Mouse (Mus musculus): Measurements from ENCODE around the gene Hist1h3h. TPM values are rescaled to one million over a fixed set of nuclear protein-coding genes. Genes with fewer than 3 reads are reported as not detected.
A peak's percentile ranks its signal among the peaks of the same experiment; 100 is the strongest.
"Not testable (repeated sequence)": the region's sequence is repeated elsewhere in the genome, so short reads cannot be mapped to it uniquely, and the experiment has no call there.

Hist1h3h gene
- polyA plus RNA-seq, 1 experiment from 2014 or later: 21.3 TPM

GRCm38 (mm10) chr13:21734010-21734905 lies 16.8 kb downstream of the Hist1h3h start:
- peak; percentile 72; the same call in 1 of the 2 replicates for ATAC-seq (ENCODE audit: insufficient number of reproducible peaks, insufficient read depth, low FRiP score, low TSS enrichment, low read depth)
- Histone ChIP-seq H3K27me3 (no peaks in the 10 kb centered on the region), H3K9ac (peak overlapping the region; percentile 80), H3K4me2 (peak overlapping the region; percentile 66), H3K27ac (peak overlapping the region; percentile 99), H3K9me3 (no peaks in the 10 kb centered on the region), H3K36me3 (no peaks in the 10 kb centered on the region), H3K4me3 (peak overlapping the region; percentile 53), H3K4me1 (peaks cover 12% of the 10 kb centered on the region)
- WGBS: under 1% methylated on average over 21 of the region's 21 CpGs

GRCm38 (mm10) chr13:21734906-21735767 lies 17.7 kb downstream of the Hist1h3h start, which contains the start of gene Hist1h4j:
Hist1h4j (plus strand) TSS chr13:21735064.
- under 1% methylated on average over 39 of the region's 56 CpGs for WGBS
- H3K36me3 ChIP-seq: not testable (repeated sequence)

GRCm38 (mm10) chr13:21745006-21745405 lies 27.5 kb downstream of the Hist1h3h start:
- Histone ChIP-seq H3K27ac (no peak overlapping the region), H3K36me3 (no peaks in the 10 kb centered on the region), H3K27me3 (no peaks in the 10 kb centered on the region), H3K4me1 (peaks cover 8% of the 10 kb centered on the region; the same call in 1 of the 2 replicates), H3K9me3 (no peaks in the 10 kb centered on the region), H3K4me2 (no peak overlapping the region), H3K9ac (no peak overlapping the region), H3K4me3 (no peak overlapping the region)
- 87% methylated on average over 1 of the region's 1 CpGs for WGBS
- no peak for ATAC-seq (ENCODE audit: insufficient number of reproducible peaks, insufficient read depth, low FRiP score, low TSS enrichment, low read depth)

More at GRCm38 (mm10) chr13:21734906-21735767, 17.7 kb downstream of the Hist1h3h start, which contains the start of gene Hist1h4j:
- peak within 1 kb of the TSS; percentile 99 for H3K27ac ChIP-seq
- H3K27me3 ChIP-seq, H3K9me3 ChIP-seq: not testable (repeated sequence)
- H3K4me3 ChIP-seq: peak within 1 kb of the TSS; percentile 53
- ATAC-seq (ENCODE audit: insufficient number of reproducible peaks, insufficient read depth, low FRiP score, low TSS enrichment, low read depth): peak; percentile 90
- H3K4me1 ChIP-seq: peaks cover 12% of the 10 kb centered on the region
- peak within 1 kb of the TSS; percentile 66 for H3K4me2 ChIP-seq
- peak within 1 kb of the TSS; percentile 80 for H3K9ac ChIP-seq

GRCm38 (mm10) chr13:21749387-21750158 lies 32.1 kb downstream of the Hist1h3h start:
- Histone ChIP-seq H3K9ac (peak overlapping the region; percentile 79), H3K4me3 (peak overlapping the region; percentile 58), H3K27me3 (no peaks in the 10 kb centered on the region), H3K27ac (peak overlapping the region; percentile 98), H3K4me1 (peaks cover 18% of the 10 kb centered on the region), H3K9me3 (no peaks in the 10 kb centered on the region), H3K4me2 (peak overlapping the region; percentile 84), H3K36me3 (no peaks in the 10 kb centered on the region)
- 5% methylated on average over 5 of the region's 5 CpGs for WGBS
- no peak for ATAC-seq (ENCODE audit: insufficient number of reproducible peaks, insufficient read depth, low FRiP score, low TSS enrichment, low read depth)

GRCm38 (mm10) chr13:21750159-21751017 lies 32.9 kb downstream of the Hist1h3h start, which contains the start of gene Hist1h4k:
Hist1h4k (minus strand) TSS chr13:21750505.
- Histone ChIP-seq H3K4me1 (peaks cover 18% of the 10 kb centered on the region), H3K9ac (peak within 1 kb of the TSS; percentile 79), H3K27ac (peak within 1 kb of the TSS; percentile 98), H3K4me3 (peak within 1 kb of the TSS; percentile 58), H3K4me2 (peak within 1 kb of the TSS; percentile 84)
- WGBS: under 1% methylated on average over 49 of the region's 56 CpGs
- peak; percentile 85 for ATAC-seq (ENCODE audit: insufficient number of reproducible peaks, insufficient read depth, low FRiP score, low TSS enrichment, low read depth)
- H3K36me3 ChIP-seq, H3K27me3 ChIP-seq, H3K9me3 ChIP-seq: not testable (repeated sequence)

GRCm38 (mm10) chr13:21751417-21751816 lies 34.0 kb downstream of the Hist1h3h start:
- peak overlapping the region; percentile 95; the same call in 1 of the 2 replicates for H3K27ac ChIP-seq

GRCm38 (mm10) chr13:21751827-21752226 lies 34.4 kb downstream of the Hist1h3h start:
- Histone ChIP-seq H3K27ac (peak overlapping the region; percentile 95), H3K9me3 (no peaks in the 10 kb centered on the region), H3K27me3 (no peaks in the 10 kb centered on the region), H3K9ac (peak overlapping the region; percentile 55; the same call in 1 of the 2 replicates), H3K4me1 (peaks cover 18% of the 10 kb centered on the region), H3K36me3 (no peaks in the 10 kb centered on the region), H3K4me2 (peak overlapping the region; percentile 77; the same call in 1 of the 2 replicates), H3K4me3 (no peak overlapping the region)
- 77% methylated on average over 3 of the region's 3 CpGs for WGBS
- no peak for ATAC-seq (ENCODE audit: insufficient number of reproducible peaks, insufficient read depth, low FRiP score, low TSS enrichment, low read depth)

More at GRCm38 (mm10) chr13:21751417-21751816, 34.0 kb downstream of the Hist1h3h start:
- Histone ChIP-seq H3K4me2 (no peak overlapping the region), H3K27me3 (no peaks in the 10 kb centered on the region), H3K9me3 (no peaks in the 10 kb centered on the region), H3K9ac (no peak overlapping the region), H3K36me3 (no peaks in the 10 kb centered on the region), H3K4me1 (peaks cover 18% of the 10 kb centered on the region), H3K4me3 (no peak overlapping the region)
- no peak for ATAC-seq (ENCODE audit: insufficient number of reproducible peaks, insufficient read depth, low FRiP score, low TSS enrichment, low read depth)

- no peak for ATAC-seq (ENCODE audit: insufficient number of reproducible peaks, insufficient read depth, low FRiP score, low TSS enrichment, low read depth)
- peaks cover 16% of the 10 kb centered on the region for H3K4me1 ChIP-seq
- no peaks in the 10 kb centered on the region for H3K9me3 ChIP-seq
- H3K36me3 ChIP-seq: no peaks in the 10 kb centered on the region
- peak overlapping the region; percentile 14 for H3K4me3 ChIP-seq
- H3K27me3 ChIP-seq: no peaks in the 10 kb centered on the region
- peak overlapping the region; percentile 77 for H3K4me2 ChIP-seq
- peak overlapping the region; percentile 95 for H3K27ac ChIP-seq
- 34% methylated on average over 3 of the region's 3 CpGs for WGBS
- peak overlapping the region; percentile 55; the same call in 1 of the 2 replicates for H3K9ac ChIP-seq
Measured at GRCm38 (mm10) chr13:21752356-21752755, 34.9 kb downstream of the Hist1h3h start.

- Histone ChIP-seq H3K4me3 (peak overlapping the region; percentile 49), H3K36me3 (no peaks in the 10 kb centered on the region), H3K9ac (peak overlapping the region; percentile 80), H3K27me3 (no peaks in the 10 kb centered on the region), H3K4me2 (peak overlapping the region; percentile 77), H3K4me1 (peaks cover 13% of the 10 kb centered on the region), H3K9me3 (no peaks in the 10 kb centered on the region), H3K27ac (peak overlapping the region; percentile 95)
- ATAC-seq (ENCODE audit: insufficient number of reproducible peaks, insufficient read depth, low FRiP score, low TSS enrichment, low read depth): no peak
- 1% methylated on average over 10 of the region's 10 CpGs for WGBS
Measured at GRCm38 (mm10) chr13:21753051-21753523, 35.6 kb downstream of the Hist1h3h start.
